Mouse (Mus musculus) right cerebral cortex, postnatal 10 days (tissue): ENCODE results near the gene Zfp408.
A peak's percentile ranks its signal among the peaks of the same experiment; 100 is the strongest.

ENCODE experiments used
- DNase-seq, 2 experiments: peaks; one replicate each; pipeline ENCODE4 v3.0.0; 2021; ENCODE audit warnings: low spot score in 2 of 2

The Zfp408 gene

DNA sequence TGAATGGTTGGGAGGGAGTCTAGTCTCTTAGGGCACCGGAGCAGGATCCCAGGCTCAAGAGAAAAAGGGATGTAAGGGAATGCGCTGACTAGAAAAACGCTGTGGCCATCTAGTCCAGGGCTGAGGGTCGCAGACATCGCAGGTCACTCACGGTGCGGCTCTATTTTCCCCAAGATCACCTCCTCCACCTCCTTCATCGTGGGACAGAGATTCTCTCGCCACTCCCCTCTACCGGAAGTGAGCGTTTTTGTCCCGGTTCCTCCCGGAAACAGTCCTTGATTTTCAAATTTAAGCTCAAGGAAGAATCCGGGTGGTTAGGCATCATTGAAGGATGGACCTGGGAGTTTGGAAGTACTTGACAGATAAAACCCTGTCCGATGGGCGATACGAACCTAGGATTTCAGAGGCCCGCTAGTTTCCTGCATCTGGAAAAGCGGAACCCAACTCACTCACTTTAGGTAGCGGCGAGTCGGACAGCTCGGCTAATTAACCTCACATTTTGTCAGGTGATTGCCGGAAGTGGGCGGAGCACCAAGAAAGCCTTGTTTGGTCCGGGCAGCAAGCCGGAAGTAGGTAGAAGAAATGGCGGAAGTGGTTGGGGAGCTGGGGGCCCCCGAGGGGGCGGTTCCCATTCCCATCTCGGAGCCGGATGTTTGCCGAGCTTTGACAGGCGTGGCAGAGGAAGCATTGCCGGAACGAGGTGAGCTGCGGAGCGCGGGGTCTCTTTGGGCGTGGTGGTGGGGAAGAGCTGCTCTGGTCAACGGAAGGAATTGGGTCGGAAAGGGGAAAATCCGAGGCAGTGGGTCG, at the start of gene Zfp408, which contains the start of gene Arhgap1:
TSS of gene Zfp408 (minus strand) at position 239 of the 807 bp plus-strand sequence.
TSS of gene Arhgap1 (plus strand) at position 308 of the 807 bp plus-strand sequence.
- peak; percentile 98 to 99 for DNase-seq

GRCm38 (mm10) chr2:91699225-91699624, 49.6 kb upstream of the Zfp408 start:
- no peak for DNase-seq

GRCm38 (mm10) chr2:91696225-91696590, 46.6 kb upstream of the Zfp408 start:
- no peak for DNase-seq

- DNase-seq: no peak
These were observed 46.0 kb upstream of the Zfp408 start for GRCm38 (mm10) chr2:91695436-91696224.

- peak; percentile 71 to 75 for DNase-seq
These were observed 39.9 kb upstream of the Zfp408 start for GRCm38 (mm10) chr2:91689452-91689851.

DNA sequence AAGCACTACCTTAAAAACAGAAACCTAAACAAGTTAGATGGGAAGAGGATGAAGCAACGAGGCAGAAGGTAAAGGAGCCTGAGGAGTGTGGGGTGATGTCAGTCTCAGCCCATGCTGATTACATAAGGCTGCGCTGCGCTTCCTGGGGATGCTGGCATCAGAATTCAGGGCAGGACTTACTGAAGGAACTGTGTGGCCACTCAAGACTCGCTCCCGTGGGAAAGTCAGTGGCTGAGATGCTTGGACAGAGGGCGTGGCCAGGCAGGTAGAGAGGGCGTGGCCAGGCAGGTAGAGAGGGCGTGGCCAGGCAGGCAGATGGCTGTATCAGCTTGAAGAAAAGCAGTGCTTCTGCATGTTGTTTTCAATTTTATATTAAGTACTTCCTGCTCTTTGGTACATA, 34.3 kb upstream of the Zfp408 start:
- no peak for DNase-seq

- peak; percentile 70 to 81 for DNase-seq
These were observed 33.3 kb upstream of the Zfp408 start for GRCm38 (mm10) chr2:91682850-91683249.

- no peak for DNase-seq
These were observed 27.4 kb upstream of the Zfp408 start for GRCm38 (mm10) chr2:91676961-91677360.

GRCm38 (mm10) chr2:91676420-91676819, 26.8 kb upstream of the Zfp408 start:
- no peak for DNase-seq

DNA sequence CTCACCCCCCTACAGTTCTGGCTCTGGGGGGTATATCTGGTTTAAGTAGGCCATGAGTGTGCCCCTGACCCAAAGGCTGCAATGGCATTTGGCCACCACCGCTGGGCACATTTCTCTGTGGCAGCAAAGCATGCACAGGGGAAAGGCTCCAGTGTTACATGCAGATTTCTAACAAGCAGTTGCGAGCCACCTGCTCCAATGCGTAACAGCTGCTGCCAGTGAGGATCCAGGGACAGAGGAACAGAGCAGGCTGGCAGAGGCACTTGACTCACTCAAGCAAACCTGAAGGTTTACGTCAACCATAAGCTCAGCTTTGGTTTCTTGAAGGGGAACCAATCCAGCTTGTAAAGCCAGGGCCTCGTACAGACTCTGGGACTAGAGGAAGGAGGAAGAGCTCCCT, 25.3 kb upstream of the Zfp408 start:
- DNase-seq: peak; percentile 52 to 65

DNA sequence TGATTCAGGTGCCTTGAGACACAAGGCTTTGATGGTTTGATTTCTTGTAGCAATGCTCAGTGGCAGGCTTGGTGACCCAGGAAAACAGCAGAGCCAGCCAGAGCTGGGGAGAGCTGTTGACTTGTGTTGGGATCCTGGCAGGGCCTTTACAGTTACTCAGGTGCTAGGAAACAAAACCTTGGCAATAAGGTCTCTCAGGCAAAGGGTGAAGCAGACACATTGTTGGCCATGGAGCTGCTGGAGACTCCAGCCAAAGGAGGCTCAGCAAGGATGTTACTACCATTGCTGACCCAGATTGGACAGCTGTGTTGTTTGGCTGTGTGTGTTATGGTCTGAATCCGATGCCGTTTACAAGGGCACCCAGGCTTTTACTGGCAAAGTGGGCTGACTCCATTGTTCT, 24.0 kb upstream of the Zfp408 start:
- no peak for DNase-seq

DNA sequence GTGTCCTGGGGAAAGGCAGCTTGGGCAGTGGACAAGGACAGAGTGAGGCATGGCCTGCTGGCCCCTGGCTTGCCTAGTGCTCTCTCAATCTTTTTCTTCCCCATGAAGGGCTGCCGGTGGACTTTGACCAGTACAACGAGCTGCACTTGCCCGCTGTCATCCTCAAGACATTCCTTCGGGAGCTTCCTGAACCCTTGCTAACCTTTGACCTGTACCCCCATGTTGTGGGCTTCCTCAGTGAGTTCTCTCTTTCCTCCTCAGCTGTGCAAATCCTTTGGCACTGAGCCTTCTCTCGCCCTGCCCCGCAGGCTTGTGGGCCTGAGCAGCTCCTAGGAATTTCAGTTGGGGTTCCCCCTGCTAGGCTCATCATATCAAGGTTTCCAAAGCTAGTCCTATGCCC, 20.4 kb upstream of the Zfp408 start:
- no peak for DNase-seq

DNA sequence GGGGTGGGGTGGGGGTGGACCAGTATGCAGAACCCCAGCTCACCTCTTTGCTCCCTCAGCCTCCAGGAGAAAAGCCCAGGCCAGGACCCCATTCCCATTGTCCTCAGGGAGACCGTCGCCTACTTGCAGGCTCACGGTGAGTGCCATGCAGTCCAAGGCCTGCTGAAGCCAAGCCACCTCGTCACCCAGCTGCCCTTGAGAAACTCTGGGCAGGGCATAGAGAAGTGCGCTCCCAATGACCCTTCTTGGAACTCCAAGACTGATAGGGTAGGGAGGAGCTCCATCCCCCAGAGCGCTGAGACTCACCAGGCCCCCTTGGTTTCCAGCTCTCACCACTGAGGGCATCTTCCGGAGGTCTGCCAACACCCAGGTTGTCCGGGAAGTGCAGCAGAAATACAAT, 19.7 kb upstream of the Zfp408 start:
- DNase-seq: no peak

DNA sequence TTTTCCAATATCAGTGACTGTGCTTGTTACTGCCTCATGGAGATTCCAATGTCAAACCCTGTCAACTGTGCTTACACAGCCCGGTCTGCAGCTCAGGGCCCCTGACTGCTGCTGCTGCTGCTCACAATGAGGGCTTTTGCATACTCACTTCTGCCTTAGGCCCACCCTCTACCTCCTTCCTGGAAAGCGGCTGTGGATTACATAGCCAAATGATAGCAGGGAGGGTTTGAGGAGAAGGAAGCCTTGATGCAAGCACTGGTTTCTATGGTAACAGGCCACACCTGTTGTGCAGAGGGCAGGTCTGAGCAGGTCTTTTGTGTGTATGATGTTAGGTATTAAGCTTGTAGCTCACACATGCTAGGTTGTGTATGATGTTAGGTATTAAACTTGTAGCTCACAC, 18.2 kb upstream of the Zfp408 start:
- DNase-seq: no peak

- no peak for DNase-seq
These were observed 16.9 kb upstream of the Zfp408 start for GRCm38 (mm10) chr2:91666386-91666910.

DNA sequence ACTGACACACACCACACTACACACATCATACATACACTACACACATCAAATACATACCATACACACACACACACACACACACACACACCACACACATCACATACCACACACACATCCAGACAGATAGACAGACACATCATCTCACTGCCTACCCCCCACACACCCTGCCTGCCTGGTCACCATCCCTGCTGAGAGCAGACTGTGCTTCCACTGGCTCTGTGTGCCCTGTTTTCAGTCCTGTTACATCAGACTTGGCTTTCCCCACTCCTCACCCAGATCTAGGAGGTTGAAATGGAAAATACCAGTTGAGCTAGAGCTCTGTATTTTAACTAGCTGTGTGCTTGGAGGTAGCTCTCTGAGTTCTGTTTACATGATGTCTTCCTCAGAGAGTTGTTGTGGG, 15.2 kb upstream of the Zfp408 start:
- DNase-seq: no peak

GRCm38 (mm10) chr2:91660981-91661380, 11.4 kb upstream of the Zfp408 start:
- no peak for DNase-seq

- DNase-seq: no peak
These were observed 10.1 kb upstream of the Zfp408 start for GRCm38 (mm10) chr2:91659657-91660056.

DNA sequence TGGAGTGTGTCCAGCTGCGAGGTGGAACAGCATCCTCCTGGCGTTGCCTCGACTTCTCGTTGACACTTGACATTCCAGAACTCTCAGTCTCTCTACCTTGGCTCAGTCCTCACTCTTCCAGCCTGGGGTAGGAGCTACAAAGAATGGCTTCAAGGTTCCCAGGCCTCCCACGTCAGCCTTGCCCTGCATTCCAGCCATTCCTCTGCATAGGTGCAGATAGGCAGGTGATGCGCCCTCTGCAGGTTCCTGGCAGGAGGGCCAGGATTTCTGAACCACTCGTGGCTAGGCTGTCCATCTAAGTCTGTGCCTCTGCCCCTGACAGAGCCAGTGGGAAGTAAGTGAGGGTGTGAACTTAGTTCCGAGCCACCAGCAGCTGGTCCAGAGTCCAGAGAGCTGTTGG, 7.2 kb upstream of the Zfp408 start:
- DNase-seq: no peak

GRCm38 (mm10) chr2:91655827-91656226, 6.2 kb upstream of the Zfp408 start:
- no peak for DNase-seq

DNA sequence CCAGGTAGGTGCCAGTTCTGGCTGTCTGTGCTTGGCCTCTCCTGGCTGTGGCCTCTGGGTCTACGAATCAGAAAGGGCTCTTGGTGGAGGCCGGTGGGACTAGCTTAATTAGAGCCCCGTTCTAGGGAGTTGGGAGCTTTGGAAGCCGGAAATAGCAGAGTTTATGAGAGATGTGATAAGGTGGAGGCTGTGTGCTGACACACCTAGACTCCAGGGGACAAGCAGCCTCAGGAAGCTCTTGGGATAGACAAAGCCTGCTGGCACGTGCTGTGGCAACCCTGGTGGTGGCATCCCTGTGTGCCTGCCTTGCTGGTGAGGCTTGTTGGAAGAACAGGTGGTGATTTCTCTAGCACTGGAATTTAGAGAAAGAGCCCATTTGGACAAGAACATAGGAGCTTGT, 5.8 kb upstream of the Zfp408 start:
- DNase-seq: no peak

GRCm38 (mm10) chr2:91652863-91653262, 3.3 kb upstream of the Zfp408 start:
- peak in 1 of 2 experiments; percentile 65 for DNase-seq
